Mouse (Mus musculus) MEL-GATA-1-ER (cell line): ENCODE data around the gene Rnf4.

Source experiments
- DNase-seq: peaks from one replicate; pipeline ENCODE4 v3.0.0-alpha.2; 2012; ENCODE audit warnings: low read depth; ENCODE audit errors: extremely low read depth

Gene Rnf4

GRCm38 (mm10) chr5:34336097-34336774 is at the start of gene Rnf4:
Gene Rnf4 (plus strand): TSS chr5:34336289.
- DNase-seq = peak; percentile 99

GRCm38 (mm10) chr5:34286516-34286915 is 49.6 kb upstream of the Rnf4 start:
- no peak for DNase-seq

GRCm38 (mm10) chr5:34287001-34287837 is 48.9 kb upstream of the Rnf4 start:
- DNase-seq = no peak

GRCm38 (mm10) chr5:34287838-34288145 is 48.3 kb upstream of the Rnf4 start:
- no peak for DNase-seq

GRCm38 (mm10) chr5:34288154-34288716 is 47.9 kb upstream of the Rnf4 start, which contains the start of the genes Zfyve28 and Cfap99:
Gene Zfyve28 (minus strand): TSS chr5:34288449.
Gene Cfap99 (plus strand): TSS chr5:34288600.
- DNase-seq = no peak

- no peak for DNase-seq
Observed at GRCm38 (mm10) chr5:34289286-34289685, 46.8 kb upstream of the Rnf4 start.

- DNase-seq = peak; percentile 21
Observed at GRCm38 (mm10) chr5:34293363-34293762, 42.7 kb upstream of the Rnf4 start.

- no peak for DNase-seq
Observed at GRCm38 (mm10) chr5:34294696-34295095, 41.4 kb upstream of the Rnf4 start.

GRCm38 (mm10) chr5:34295141-34295540 is 40.9 kb upstream of the Rnf4 start:
- no peak for DNase-seq

GRCm38 (mm10) chr5:34298061-34298460 is 38.0 kb upstream of the Rnf4 start:
- no peak for DNase-seq

- DNase-seq = no peak
Observed at GRCm38 (mm10) chr5:34298937-34299535, 37.1 kb upstream of the Rnf4 start.

GRCm38 (mm10) chr5:34302377-34302776 is 33.7 kb upstream of the Rnf4 start:
- DNase-seq = no peak

- DNase-seq = no peak
Observed at GRCm38 (mm10) chr5:34309016-34309415, 27.1 kb upstream of the Rnf4 start.

- DNase-seq = no peak
Observed at GRCm38 (mm10) chr5:34319491-34320034, 16.5 kb upstream of the Rnf4 start.

GRCm38 (mm10) chr5:34321236-34321635 is 14.9 kb upstream of the Rnf4 start:
- no peak for DNase-seq

- DNase-seq = no peak
Observed at GRCm38 (mm10) chr5:34325286-34325685, 10.8 kb upstream of the Rnf4 start.

- no peak for DNase-seq
Observed at GRCm38 (mm10) chr5:34326249-34326691, 9.8 kb upstream of the Rnf4 start.

GRCm38 (mm10) chr5:34326875-34327576 is 9.1 kb upstream of the Rnf4 start:
- DNase-seq = no peak

GRCm38 (mm10) chr5:34330136-34330535 is 6.0 kb upstream of the Rnf4 start:
- no peak for DNase-seq

GRCm38 (mm10) chr5:34334081-34334480 is 2.0 kb upstream of the Rnf4 start:
- DNase-seq = no peak

GRCm38 (mm10) chr5:34335539-34336096 is 471 bp upstream of the Rnf4 start:
- peak; percentile 41 for DNase-seq
